Mouse (Mus musculus) liver, adult 2 months (tissue): Measurements from ENCODE around the gene Dcst2. TPM values are rescaled to one million over a fixed set of nuclear protein-coding genes. Genes with fewer than 3 reads are reported as not detected.

Experiments used
- DNase-seq: peaks from one replicate; pipeline ENCODE4 v3.0.0-alpha.2; 2011; ENCODE audit warnings: low read depth, low spot score; ENCODE audit errors: extremely low read depth
- H3K27ac ChIP-seq: fragments of 200-500 bp; replicated peaks from 2 replicates; pipeline ENCODE4 v1.5.1; 2012; ENCODE audit warnings: low read depth, mild to moderate bottlenecking, control low read depth, inconsistent platforms, low read length; ENCODE audit not compliant: insufficient read depth
- H3K27me3 ChIP-seq: fragments of 200-500 bp; 2 replicates; pipeline ENCODE4 v1.6.1; 2012; ENCODE audit warnings: mild to moderate bottlenecking, moderate library complexity, low read length, inconsistent platforms; ENCODE audit not compliant: control insufficient read depth, insufficient read depth
- H3K36me3 ChIP-seq: fragments of 200-500 bp; 2 replicates; pipeline ENCODE4 v1.6.1; 2012; ENCODE audit warnings: low read length, inconsistent platforms; ENCODE audit not compliant: control insufficient read depth, insufficient read depth
- H3K4me1 ChIP-seq: fragments of 200-500 bp; 2 replicates; pipeline ENCODE4 v1.6.1; 2011; ENCODE audit warnings: low read length; ENCODE audit not compliant: control insufficient read depth, insufficient read depth
- H3K4me3 ChIP-seq: fragments of 200-500 bp; 2 replicates; pipeline ENCODE4 v1.5.1; 2011; ENCODE audit warnings: low read depth, mild to moderate bottlenecking, control low read depth, low read length, moderate library complexity; ENCODE audit not compliant: insufficient read depth
- H3K79me2 ChIP-seq: fragments of 200-500 bp; 2 replicates; pipeline ENCODE4 v1.6.1; 2012; ENCODE audit warnings: inconsistent platforms, mild to moderate bottlenecking, low read length, moderate library complexity; ENCODE audit not compliant: control insufficient read depth, insufficient read depth
- H3K9ac ChIP-seq: fragments of 200-500 bp; 2 replicates; pipeline ENCODE4 v1.6.1; 2012; ENCODE audit warnings: low read depth, mild to moderate bottlenecking, control low read depth, inconsistent platforms, low read length
- CTCF ChIP-seq: fragments of 200-500 bp; IDR thresholded peaks from 2 replicates; pipeline ENCODE4 v1.5.1; 2011; ENCODE audit warnings: low read depth, low read length, control low read depth
- POLR2A ChIP-seq: fragments of 200-500 bp; IDR thresholded peaks from 2 replicates; pipeline ENCODE4 v1.6.1; 2011; ENCODE audit warnings: low read length, control low read depth; ENCODE audit not compliant: insufficient read depth; ENCODE audit errors: extremely low read depth
- WGBS: fragments of 180-500 bp; shearing (Covaris S2); methylation state at CpG from one replicate; pipeline ENCODE4 v1.1.7; 2018; 5-methylcytosine and 5-hydroxymethylcytosine counted together
- polyA plus RNA-seq: library from polyadenylated mRNA; depleted of rRNA; stranded (reverse); fragments of >200 nt; gene quantifications from 2 replicates; pipeline ENCODE4 v1.2.3, GENCODE M21; 2012
- total RNA-seq: library from RNA; depleted of rRNA; stranded (reverse); fragments of >200 nt; gene quantifications from 2 replicates; pipeline ENCODE4 v1.2.3, GENCODE M21; 2014

Gene Dcst2
- total and polyA plus RNA-seq, 2 experiments = not detected

DNA sequence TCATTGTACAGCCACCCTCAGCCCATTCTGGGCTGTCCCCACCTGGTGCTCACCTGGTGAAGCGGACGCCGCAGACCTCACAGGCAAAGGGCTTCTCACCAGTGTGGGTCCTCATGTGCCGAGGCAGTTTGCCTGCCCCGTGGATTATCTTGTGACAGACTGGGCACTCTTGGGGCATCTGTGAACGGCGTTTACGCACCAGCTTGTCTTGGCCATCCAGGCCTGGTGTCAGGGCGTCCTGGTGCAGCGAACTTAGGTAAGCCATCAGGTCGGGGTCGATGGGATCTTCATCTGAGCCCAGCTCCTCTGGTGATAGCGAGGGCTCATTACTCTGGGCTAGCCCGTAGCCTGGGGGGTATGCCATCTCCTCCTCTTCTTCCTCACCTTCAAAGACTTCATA is 18.5 kb downstream of the Dcst2 start:
- WGBS = 95% methylated on average over 14 of the region's 14 CpGs
- Histone ChIP-seq H3K36me3 (peaks cover 6% of the 10 kb centered on the region; the same call in 1 of the 2 replicates), H3K4me1 (no peaks in the 10 kb centered on the region; the same call in 1 of the 2 replicates), H3K27ac (no peak overlapping the region), H3K27me3 (no peaks in the 10 kb centered on the region), H3K9ac (no peak overlapping the region), H3K4me3 (no peak overlapping the region), H3K79me2 (peaks cover 16% of the 10 kb centered on the region; the same call in 1 of the 2 replicates)
- TF ChIP-seq CTCF = no peak
- TF ChIP-seq POLR2A = no peak
- no peak for DNase-seq

DNA sequence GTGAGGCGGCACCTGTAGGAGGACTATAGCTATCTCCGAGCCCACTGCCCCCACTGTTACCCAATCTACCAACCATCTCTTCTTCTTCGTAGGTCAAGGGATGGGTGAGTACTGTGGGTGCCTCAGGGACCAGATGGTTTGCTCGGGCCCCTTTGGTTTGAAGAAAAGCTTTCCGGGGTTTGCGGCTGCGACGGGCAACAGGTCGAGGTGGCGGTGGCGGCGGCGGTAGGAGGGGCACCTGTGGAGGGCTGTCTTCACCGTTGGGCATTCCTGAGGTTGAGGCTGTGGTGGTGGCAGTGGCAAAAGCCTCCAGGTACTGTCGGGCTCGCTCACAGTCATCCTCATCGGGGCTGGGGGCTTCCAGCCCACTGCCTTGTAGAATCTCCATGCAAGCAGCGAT is 18.9 kb downstream of the Dcst2 start:
- H3K79me2 ChIP-seq = peaks cover 19% of the 10 kb centered on the region; the same call in 1 of the 2 replicates
- H3K27me3 ChIP-seq = no peaks in the 10 kb centered on the region
- H3K4me3 ChIP-seq = no peak overlapping the region
- TF ChIP-seq POLR2A = no peak
- TF ChIP-seq CTCF = no peak
- H3K4me1 ChIP-seq = no peaks in the 10 kb centered on the region; the same call in 1 of the 2 replicates
- no peak for DNase-seq
- H3K36me3 ChIP-seq = peaks cover 6% of the 10 kb centered on the region; the same call in 1 of the 2 replicates
- 96% methylated on average over 18 of the region's 18 CpGs for WGBS
- H3K9ac ChIP-seq = no peak overlapping the region
- no peak overlapping the region for H3K27ac ChIP-seq

DNA sequence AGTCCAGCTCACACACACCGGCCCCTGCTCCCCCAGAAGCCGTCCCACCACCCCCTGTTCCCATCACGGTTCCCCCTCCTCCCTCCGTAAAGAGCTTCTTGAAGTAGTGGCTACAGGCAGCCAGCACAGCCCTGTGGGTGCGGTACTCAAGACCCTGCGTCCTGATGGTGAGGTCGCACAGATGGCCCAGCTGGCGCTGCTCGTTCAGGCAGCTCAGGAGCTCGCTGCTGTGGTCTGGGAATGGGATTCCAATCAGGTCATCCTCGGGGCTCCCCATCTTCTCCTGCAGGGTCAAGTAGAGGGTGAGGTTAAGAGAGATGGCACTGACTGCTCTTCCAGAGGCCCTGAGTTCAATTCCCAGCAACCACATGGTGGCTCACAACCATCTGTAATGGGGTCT is 19.5 kb downstream of the Dcst2 start:
- no peak overlapping the region for H3K4me3 ChIP-seq
- WGBS = 97% methylated on average over 11 of the region's 11 CpGs
- no peaks in the 10 kb centered on the region; the same call in 1 of the 2 replicates for H3K4me1 ChIP-seq
- no peak overlapping the region for H3K27ac ChIP-seq
- H3K27me3 ChIP-seq = no peaks in the 10 kb centered on the region
- H3K79me2 ChIP-seq = peaks cover 23% of the 10 kb centered on the region; the same call in 1 of the 2 replicates
- TF ChIP-seq POLR2A (no peak), CTCF (no peak)
- DNase-seq = no peak
- no peak overlapping the region for H3K9ac ChIP-seq
- peaks cover 8% of the 10 kb centered on the region; the same call in 1 of the 2 replicates for H3K36me3 ChIP-seq

- Histone ChIP-seq H3K4me3 (no peak overlapping the region), H3K9ac (no peak overlapping the region; the same call in 1 of the 2 replicates), H3K4me1 (no peaks in the 10 kb centered on the region; the same call in 1 of the 2 replicates), H3K36me3 (peaks cover 6% of the 10 kb centered on the region; the same call in 1 of the 2 replicates), H3K79me2 (peaks cover 31% of the 10 kb centered on the region), H3K27ac (no peak overlapping the region), H3K27me3 (no peaks in the 10 kb centered on the region)
- DNase-seq = no peak
- TF ChIP-seq CTCF (no peak), POLR2A (no peak)
- 84% methylated on average over 9 of the region's 9 CpGs for WGBS
Measured at GRCm38 (mm10) chr3:89382033-89382882, 20.5 kb downstream of the Dcst2 start.

- 77% methylated on average over 5 of the region's 5 CpGs for WGBS
- Histone ChIP-seq H3K9ac (no peak overlapping the region), H3K4me1 (peaks cover 5% of the 10 kb centered on the region), H3K79me2 (peaks cover 38% of the 10 kb centered on the region), H3K4me3 (no peak overlapping the region), H3K36me3 (peaks cover 6% of the 10 kb centered on the region; the same call in 1 of the 2 replicates), H3K27me3 (no peaks in the 10 kb centered on the region), H3K27ac (no peak overlapping the region)
- no peak for TF ChIP-seq POLR2A
- TF ChIP-seq CTCF = no peak
- no peak for DNase-seq
Measured at GRCm38 (mm10) chr3:89382950-89383349, 21.2 kb downstream of the Dcst2 start.

- Histone ChIP-seq H3K9ac (no peak overlapping the region), H3K27ac (no peak overlapping the region), H3K4me1 (peaks cover 12% of the 10 kb centered on the region), H3K36me3 (peaks cover 6% of the 10 kb centered on the region; the same call in 1 of the 2 replicates), H3K27me3 (no peaks in the 10 kb centered on the region), H3K79me2 (peaks cover 45% of the 10 kb centered on the region), H3K4me3 (no peak overlapping the region)
- no peak for TF ChIP-seq POLR2A
- no peak for TF ChIP-seq CTCF
- no peak for DNase-seq
- 69% methylated on average over 5 of the region's 5 CpGs for WGBS
Measured at GRCm38 (mm10) chr3:89383651-89384255, 22.0 kb downstream of the Dcst2 start.
